Mouse (Mus musculus) central nervous system, embryonic 14 days (tissue): ENCODE data around the gene Zfp92. TPM values are rescaled to one million over a fixed set of nuclear protein-coding genes. Genes with fewer than 3 reads are reported as not detected.

Experiments used
- polyA plus RNA-seq: library from polyadenylated mRNA; depleted of rRNA; stranded (reverse); fragments of >200 nt; gene quantifications from 2 replicates; pipeline ENCODE4 v1.2.3, GENCODE M21; 2012; rRNA removed

Zfp92 gene
- 0.98 and 1.00 TPM in 2 replicates for polyA plus RNA-seq

GRCm38 (mm10) chrX:73410880-73411517 is at the start of gene Zfp92:
Gene Zfp92, plus strand, starts transcription at chrX:73411096.

DNA sequence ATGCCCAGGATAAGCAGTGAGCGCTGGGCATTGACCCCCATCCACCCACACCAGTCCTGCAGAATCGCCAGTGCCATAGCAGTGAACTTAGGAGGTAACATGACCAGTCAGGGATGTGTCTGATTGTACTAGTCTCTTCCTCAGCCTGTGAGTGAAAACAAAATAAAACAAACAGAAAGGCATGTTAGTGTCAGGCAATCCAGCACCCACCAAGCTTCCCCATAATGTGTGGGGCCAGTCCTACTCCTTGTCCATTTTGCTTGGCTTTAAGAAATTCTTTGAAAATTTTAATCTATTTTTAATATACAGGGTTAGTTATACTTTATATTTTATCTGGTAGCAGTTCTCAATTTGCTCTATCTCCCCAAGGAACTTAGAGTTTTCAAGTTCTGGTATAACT is 12.3 kb upstream of the Zfp92 start, which contains the start of gene Gm18336:
Gene Gm18336, minus strand, starts transcription at position 101 of the 400 bp plus-strand sequence.

DNA sequence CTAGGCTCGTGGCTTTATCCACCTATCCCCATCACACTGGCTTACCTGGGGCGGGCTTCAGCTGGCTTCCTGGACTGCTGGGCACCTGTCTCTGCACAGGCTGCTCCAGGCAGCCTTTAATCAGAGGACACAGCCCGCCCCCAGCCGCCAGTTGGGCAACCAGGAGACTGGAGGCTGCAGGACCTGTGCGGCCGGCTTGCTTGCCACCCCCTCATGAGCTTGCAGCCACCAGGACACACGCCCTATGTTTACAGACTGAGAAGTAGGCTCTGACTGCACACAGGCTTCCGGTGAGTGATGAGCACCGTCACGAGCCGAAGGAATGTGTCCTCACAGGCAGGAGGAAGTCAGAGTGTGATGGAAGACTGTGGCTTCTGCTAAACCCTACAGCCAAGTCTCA is 24.4 kb downstream of the Zfp92 start, which contains the start of gene Trex2:
Gene Trex2, minus strand, starts transcription at position 93 of the 400 bp plus-strand sequence.

GRCm38 (mm10) chrX:73458877-73459392 is 48.0 kb downstream of the Zfp92 start, which contains the start of gene Haus7:
Gene Haus7, minus strand, starts transcription at chrX:73459044.

Other genes starting within 250 kb of the Zfp92 start
- gene Spin2d, start 234.1 kb upstream of the Zfp92 start, polyA plus RNA-seq = not detected in 2 replicates
- gene Xlr3b, start 218.9 kb upstream of the Zfp92 start, polyA plus RNA-seq = 10.9 and 11.3 TPM in 2 replicates
- gene Xlr4b, start 196.8 kb upstream of the Zfp92 start, polyA plus RNA-seq = 0.57 and 0.91 TPM in 2 replicates
- gene F8a, start 182.8 kb upstream of the Zfp92 start, polyA plus RNA-seq = 13.4 and 14.4 TPM in 2 replicates
- 0.29 and 0.49 TPM in 2 replicates for gene Xlr4c, start 168.0 kb upstream of the Zfp92 start, polyA plus RNA-seq
- gene Xlr3c, start 145.7 kb upstream of the Zfp92 start, polyA plus RNA-seq = 0.14 and 0.16 TPM in 2 replicates
- 0.05 TPM in 1 of 2 replicates, not detected in the other for gene Xlr5a, start 118.1 kb upstream of the Zfp92 start, polyA plus RNA-seq
- not detected in 2 replicates for gene Xlr5c, start 118.1 kb upstream of the Zfp92 start, polyA plus RNA-seq
- not detected in 2 replicates for gene Gm45015, start 74.3 kb upstream of the Zfp92 start, polyA plus RNA-seq
- gene Zfp275, start 68.5 kb upstream of the Zfp92 start, polyA plus RNA-seq = 22.3 and 25.1 TPM in 2 replicates
- gene Gm18336, start 12.4 kb upstream of the Zfp92 start, polyA plus RNA-seq = 0.28 and 0.38 TPM in 2 replicates
- gene Trex2, start 24.2 kb downstream of the Zfp92 start, polyA plus RNA-seq = 0.11 and 0.12 TPM in 2 replicates
- 53.8 and 55.2 TPM in 2 replicates for gene Haus7, start 47.9 kb downstream of the Zfp92 start, polyA plus RNA-seq
- 61.3 and 123 TPM in 2 replicates for gene Bgn, start 72.5 kb downstream of the Zfp92 start, polyA plus RNA-seq
- gene Atp2b3, start 92.0 kb downstream of the Zfp92 start, polyA plus RNA-seq = 8.5 and 8.7 TPM in 2 replicates
- gene Dusp9, start 228.3 kb downstream of the Zfp92 start, polyA plus RNA-seq = 0.79 and 2.1 TPM in 2 replicates
- gene Pnck, start 249.0 kb downstream of the Zfp92 start, polyA plus RNA-seq = 128 and 130 TPM in 2 replicates